Mouse (Mus musculus) myocyte (in vitro differentiated cells): Measurements from ENCODE around the gene Artn.

Experiments used
- MAX ChIP-seq: IDR thresholded peaks from one replicate; pipeline ENCODE4 v1.6.1; 2011; ENCODE audit warnings: low read depth, mild to moderate bottlenecking, control low read depth
- MYOD1 ChIP-seq, 3 experiments: IDR thresholded peaks; one replicate each; pipeline ENCODE4 v1.6.1; 2011; ENCODE audit warnings: control low read depth in 2 of 3, low read depth in 2 of 3, mild to moderate bottlenecking in 2 of 3, moderate library complexity in 1 of 3; ENCODE audit not compliant: insufficient read length in 2 of 3, control insufficient read depth in 1 of 3
- MYOG ChIP-seq, 3 experiments: IDR thresholded peaks; one replicate each; pipeline ENCODE4 v1.6.1; 2011; ENCODE audit warnings: control low read depth in 2 of 3, low read depth in 2 of 3, mild to moderate bottlenecking in 2 of 3; ENCODE audit not compliant: insufficient read length in 2 of 3, control insufficient read depth in 1 of 3, insufficient read depth in 1 of 3
- POLR2AphosphoS2 ChIP-seq: IDR thresholded peaks from one replicate; pipeline ENCODE4 v1.6.1; 2011; ENCODE audit warnings: low read depth, control low read depth; ENCODE audit not compliant: insufficient read length
- TCF12 ChIP-seq: IDR thresholded peaks from one replicate; pipeline ENCODE4 v1.6.1; 2011; ENCODE audit warnings: mild to moderate bottlenecking, control low read depth; ENCODE audit not compliant: poor library complexity, insufficient read depth, severe bottlenecking
- USF1 ChIP-seq: IDR thresholded peaks from one replicate; pipeline ENCODE4 v1.6.1; 2011; ENCODE audit warnings: low read depth, mild to moderate bottlenecking, control low read depth, moderate library complexity

- TF ChIP-seq POLR2AphosphoS2 (no peak), MAX (no peak), TCF12 (no peak), MYOD1 (IDR thresholded peaks at IDR 0.05; ENCODE audit: control insufficient read depth in 1 of 3, insufficient read length in 2 of 3, low read depth in 2 of 3) (no peak), USF1 (no peak), MYOG (IDR thresholded peaks at IDR 0.05; ENCODE audit: control insufficient read depth in 1 of 3, insufficient read depth in 1 of 3, insufficient read length in 2 of 3, low read depth in 2 of 3) (no peak)
These were observed 17.9 kb upstream of the Artn start for GRCm38 (mm10) chr4:117947493-117947892.
